Mouse (Mus musculus): ENCODE measurements around the gene Ak4.

- TF ChIP-seq POLR2A (IDR thresholded peaks at IDR 0.05; ENCODE audit: insufficient read length, low read depth): no peak
- no peak for TF ChIP-seq USF1 (IDR thresholded peaks at IDR 0.05; ENCODE audit: low read depth)
- no peak for TF ChIP-seq POLR2AphosphoS2 (IDR thresholded peaks at IDR 0.05; ENCODE audit: insufficient read length, low read depth)
- no peak for TF ChIP-seq MYOD1 (IDR thresholded peaks at IDR 0.05; ENCODE audit: control insufficient read depth in 1 of 3, insufficient read length in 2 of 3, low read depth in 2 of 3)
- no peak for TF ChIP-seq MAX (IDR thresholded peaks at IDR 0.05; ENCODE audit: low read depth)
- TF ChIP-seq CEBPB (IDR thresholded peaks at IDR 0.05; ENCODE audit: insufficient read depth, poor library complexity, severe bottlenecking): no peak
- TF ChIP-seq TCF3 (IDR thresholded peaks at IDR 0.05; ENCODE audit: insufficient read length, low read depth): no peak
- no peak for TF ChIP-seq TCF12 (IDR thresholded peaks at IDR 0.05; ENCODE audit: insufficient read depth, poor library complexity, severe bottlenecking)
Observed at GRCm38 (mm10) chr4:101374104-101374503, 45.0 kb upstream of the Ak4 start.

All from myocyte (in vitro differentiated cells).